Mouse (Mus musculus): Measurements from ENCODE around the gene Flt4. TPM values are rescaled to one million over a fixed set of nuclear protein-coding genes. Genes with fewer than 3 reads are reported as not detected.
A peak's percentile ranks its signal among the peaks of the same experiment; 100 is the strongest.

Gene Flt4
- polyA plus RNA-seq, 1 experiment from 2014 or later = 6.1 TPM

DNA sequence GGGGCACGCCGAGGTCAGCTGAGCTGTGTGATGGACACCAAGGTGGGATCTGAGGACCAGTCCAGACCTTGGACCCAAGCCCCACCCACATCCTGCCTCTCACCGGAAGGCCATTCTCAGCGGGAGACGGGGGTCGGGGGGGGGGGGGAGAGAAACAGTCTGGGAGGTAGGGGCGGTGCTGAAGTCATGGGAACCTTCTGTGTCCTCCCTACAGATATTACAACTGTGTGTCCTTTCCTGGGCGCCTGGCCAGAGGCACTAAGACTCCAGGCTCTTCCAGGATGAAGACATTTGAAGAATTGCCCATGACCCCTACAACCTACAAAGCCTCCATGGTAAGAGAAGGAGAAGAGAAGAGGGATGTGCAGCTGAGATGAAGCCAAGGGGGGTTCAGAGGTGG is 36.6 kb downstream of the Flt4 start:
- WGBS = 48% methylated on average over 8 of the region's 8 CpGs
- no peak for ATAC-seq (replicated peaks; ENCODE audit: insufficient number of reproducible peaks, insufficient read depth, low FRiP score, low read depth)

DNA sequence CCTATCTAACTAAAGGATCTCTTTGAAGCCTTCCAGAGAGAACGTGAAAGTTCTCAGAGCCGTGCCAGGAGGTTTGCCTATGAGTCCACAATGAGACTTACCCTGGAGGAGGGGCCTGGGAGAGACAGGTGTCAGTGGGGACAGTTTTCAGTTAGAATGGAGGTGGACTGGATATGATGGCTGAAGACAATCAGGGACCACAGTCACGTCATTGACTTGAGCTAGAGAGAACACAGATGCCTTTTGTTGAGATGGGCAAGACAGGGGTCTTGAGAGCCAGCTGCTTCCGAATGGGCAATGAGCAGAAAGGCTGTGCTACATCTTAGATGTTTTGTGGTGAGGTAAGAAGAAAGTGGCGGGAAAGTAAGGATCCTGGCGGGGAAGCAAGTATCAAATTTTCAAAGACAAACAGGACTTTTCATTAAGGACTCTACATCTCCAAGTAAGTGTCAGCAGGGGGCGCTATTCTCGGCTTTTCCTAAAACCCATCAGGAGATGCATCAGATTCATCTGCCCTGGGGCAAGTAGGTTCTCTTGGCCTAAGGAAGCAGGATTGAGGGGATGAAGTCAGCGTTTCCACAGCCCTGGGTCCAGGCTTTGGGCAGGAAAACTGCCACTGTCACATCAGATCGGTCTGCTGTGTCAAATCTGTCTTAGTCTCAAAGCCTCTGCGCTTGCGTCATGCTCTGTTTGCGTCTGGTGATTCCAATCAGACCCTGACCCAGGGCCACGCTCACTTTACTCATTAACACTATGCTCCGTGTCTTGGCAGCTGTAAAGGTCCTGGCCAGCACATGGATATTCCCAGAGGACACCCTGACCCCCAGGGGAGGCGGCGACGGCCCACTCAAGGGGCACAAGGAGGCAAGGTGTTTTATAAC is 41.3 kb downstream of the Flt4 start:
- H3K27ac ChIP-seq = no peak overlapping the region
- H3K4me2 ChIP-seq = no peak overlapping the region
- ATAC-seq (replicated peaks; ENCODE audit: insufficient number of reproducible peaks, insufficient read depth, low FRiP score, low read depth) = no peak
- no peaks in the 10 kb centered on the region for H3K36me3 ChIP-seq
- no peaks in the 10 kb centered on the region for H3K9me3 ChIP-seq (replicated peaks)
- WGBS = 42% methylated on average over 18 of the region's 18 CpGs
- peaks cover 25% of the 10 kb centered on the region for H3K4me1 ChIP-seq (replicated peaks)
- H3K9ac ChIP-seq = no peak overlapping the region
- H3K4me3 ChIP-seq = no peak overlapping the region
- H3K27me3 ChIP-seq = no peaks in the 10 kb centered on the region

More for the DNA sequence above, 36.6 kb downstream of the Flt4 start:
- H3K27ac ChIP-seq = no peak overlapping the region
- H3K36me3 ChIP-seq = no peaks in the 10 kb centered on the region
- H3K4me2 ChIP-seq = no peak overlapping the region
- H3K9me3 ChIP-seq (replicated peaks) = no peaks in the 10 kb centered on the region
- H3K27me3 ChIP-seq = no peaks in the 10 kb centered on the region
- no peak overlapping the region for H3K9ac ChIP-seq
- peaks cover 12% of the 10 kb centered on the region for H3K4me1 ChIP-seq (replicated peaks)
- no peak overlapping the region for H3K4me3 ChIP-seq

- H3K9me3 ChIP-seq (replicated peaks) = no peaks in the 10 kb centered on the region
- WGBS = 60% methylated on average over 16 of the region's 16 CpGs
- no peaks in the 10 kb centered on the region for H3K36me3 ChIP-seq
- H3K27ac ChIP-seq = no peak overlapping the region
- no peak overlapping the region for H3K4me3 ChIP-seq
- no peak overlapping the region for H3K4me2 ChIP-seq
- H3K4me1 ChIP-seq (replicated peaks) = peaks cover 19% of the 10 kb centered on the region
- H3K9ac ChIP-seq = no peak overlapping the region
- H3K27me3 ChIP-seq = no peaks in the 10 kb centered on the region
- ATAC-seq (replicated peaks; ENCODE audit: insufficient number of reproducible peaks, insufficient read depth, low FRiP score, low read depth) = no peak
Observed at GRCm38 (mm10) chr11:49650994-49651761, 42.1 kb downstream of the Flt4 start.

DNA sequence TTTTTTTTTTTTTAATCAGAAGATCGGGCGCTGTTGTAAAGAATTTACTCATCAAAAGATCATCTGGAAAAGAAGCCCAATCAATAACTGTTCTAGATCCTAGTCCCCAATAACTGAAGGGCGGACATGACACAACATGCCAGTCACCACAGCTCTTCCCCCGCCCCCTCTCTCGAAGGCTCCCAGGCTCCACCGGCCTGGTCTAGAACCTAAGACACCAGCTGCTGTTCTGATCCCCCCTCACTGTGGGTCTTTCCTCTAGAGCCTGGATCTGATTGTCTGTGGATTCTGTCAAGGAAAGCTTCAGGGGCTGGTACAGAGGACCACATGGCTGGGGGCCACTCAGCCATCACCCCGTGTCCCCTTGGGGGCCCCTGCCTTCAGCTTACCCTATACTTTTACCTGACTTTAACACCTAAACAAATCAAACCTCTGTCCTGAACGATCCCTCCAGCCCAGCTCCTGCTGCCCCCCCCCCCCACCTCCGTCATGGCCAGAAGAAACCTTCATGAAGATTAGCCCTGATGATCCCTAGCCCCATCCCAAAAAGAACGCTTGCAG is 42.8 kb downstream of the Flt4 start:
- H3K36me3 ChIP-seq = no peaks in the 10 kb centered on the region
- ATAC-seq (replicated peaks; ENCODE audit: insufficient number of reproducible peaks, insufficient read depth, low FRiP score, low read depth) = no peak
- no peak overlapping the region for H3K9ac ChIP-seq
- H3K27me3 ChIP-seq = no peaks in the 10 kb centered on the region
- H3K4me2 ChIP-seq = no peak overlapping the region
- WGBS = 81% methylated on average over 10 of the region's 10 CpGs
- peaks cover 16% of the 10 kb centered on the region for H3K4me1 ChIP-seq (replicated peaks)
- no peaks in the 10 kb centered on the region for H3K9me3 ChIP-seq (replicated peaks)
- no peak overlapping the region for H3K4me3 ChIP-seq
- no peak overlapping the region for H3K27ac ChIP-seq

- Histone ChIP-seq H3K9ac (no peak overlapping the region), H3K27ac (no peak overlapping the region), H3K4me3 (peak overlapping the region; percentile 17; the same call in 1 of the 2 replicates), H3K4me1 (replicated peaks) (peaks cover 17% of the 10 kb centered on the region), H3K36me3 (no peaks in the 10 kb centered on the region), H3K4me2 (peak overlapping the region; percentile 61), H3K9me3 (replicated peaks) (no peaks in the 10 kb centered on the region), H3K27me3 (no peaks in the 10 kb centered on the region)
- ATAC-seq (replicated peaks; ENCODE audit: insufficient number of reproducible peaks, insufficient read depth, low FRiP score, low read depth) = peak; percentile 64
- 21% methylated on average over 19 of the region's 19 CpGs for WGBS
Observed at GRCm38 (mm10) chr11:49652401-49653078, 43.5 kb downstream of the Flt4 start.

GRCm38 (mm10) chr11:49653079-49653408 is 44.0 kb downstream of the Flt4 start:
- peak; percentile 76 for ATAC-seq (replicated peaks; ENCODE audit: insufficient number of reproducible peaks, insufficient read depth, low FRiP score, low read depth)
- Histone ChIP-seq H3K4me3 (peak overlapping the region; percentile 17; the same call in 1 of the 2 replicates), H3K9me3 (replicated peaks) (no peaks in the 10 kb centered on the region), H3K4me2 (peak overlapping the region; percentile 61), H3K4me1 (replicated peaks) (peaks cover 22% of the 10 kb centered on the region), H3K27ac (no peak overlapping the region), H3K9ac (no peak overlapping the region), H3K36me3 (no peaks in the 10 kb centered on the region), H3K27me3 (no peaks in the 10 kb centered on the region)
- 25% methylated on average over 11 of the region's 11 CpGs for WGBS

- no peaks in the 10 kb centered on the region for H3K9me3 ChIP-seq (replicated peaks)
- no peak overlapping the region for H3K4me2 ChIP-seq
- no peak for ATAC-seq (replicated peaks; ENCODE audit: insufficient number of reproducible peaks, insufficient read depth, low FRiP score, low read depth)
- no peaks in the 10 kb centered on the region for H3K27me3 ChIP-seq
- H3K4me1 ChIP-seq (replicated peaks) = peaks cover 38% of the 10 kb centered on the region
- WGBS = 88% methylated on average over 5 of the region's 5 CpGs
- H3K36me3 ChIP-seq = no peaks in the 10 kb centered on the region
- H3K9ac ChIP-seq = no peak overlapping the region
- H3K4me3 ChIP-seq = no peak overlapping the region
- no peak overlapping the region for H3K27ac ChIP-seq
Observed at GRCm38 (mm10) chr11:49654651-49655050, 45.6 kb downstream of the Flt4 start.

DNA sequence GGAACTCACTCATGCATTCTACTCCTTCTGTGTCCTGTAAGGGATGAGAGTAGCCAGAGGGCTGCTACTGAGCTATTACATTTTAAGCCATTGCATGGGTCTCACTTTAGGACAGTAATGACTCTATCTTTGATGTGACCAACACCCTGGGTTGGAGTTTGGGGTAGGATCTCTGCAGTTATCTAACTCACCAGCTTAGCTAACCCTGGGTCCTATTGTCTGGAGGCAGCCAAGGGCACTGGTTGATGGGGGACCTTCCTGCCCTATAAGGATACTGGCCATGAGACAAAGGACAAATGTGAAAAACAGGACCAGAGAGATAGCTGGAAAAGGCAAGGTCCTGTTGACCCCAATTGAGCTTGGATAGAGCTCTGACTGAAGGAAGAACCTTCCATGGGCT is 46.4 kb downstream of the Flt4 start:
- Histone ChIP-seq H3K9ac (no peak overlapping the region), H3K4me3 (no peak overlapping the region), H3K36me3 (no peaks in the 10 kb centered on the region), H3K4me2 (no peak overlapping the region), H3K27me3 (no peaks in the 10 kb centered on the region), H3K4me1 (replicated peaks) (peaks cover 38% of the 10 kb centered on the region), H3K27ac (no peak overlapping the region), H3K9me3 (replicated peaks) (no peaks in the 10 kb centered on the region)
- no peak for ATAC-seq (replicated peaks; ENCODE audit: insufficient number of reproducible peaks, insufficient read depth, low FRiP score, low read depth)

DNA sequence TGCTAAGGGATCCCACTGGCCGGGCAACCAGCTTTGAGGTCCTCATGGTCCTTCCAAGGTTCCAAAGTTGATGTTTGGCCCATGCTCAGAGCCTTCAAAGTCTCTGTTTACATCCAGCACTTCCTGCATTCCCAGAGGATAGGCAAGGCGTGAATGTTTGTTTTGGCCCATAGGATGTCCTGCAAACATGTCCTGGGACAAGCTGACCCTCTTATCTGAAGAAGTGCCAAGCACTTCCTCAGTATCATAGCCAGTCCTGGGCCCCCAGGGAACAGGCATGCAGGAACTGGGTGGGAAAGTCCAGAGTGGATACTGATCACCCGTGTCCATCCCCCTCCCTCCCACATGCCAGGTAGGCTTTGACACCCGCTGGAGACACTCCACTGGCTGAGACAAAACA is 49.0 kb downstream of the Flt4 start:
- peak; percentile 47; the same call in 1 of the 2 replicates for ATAC-seq (replicated peaks; ENCODE audit: insufficient number of reproducible peaks, insufficient read depth, low FRiP score, low read depth)
- Histone ChIP-seq H3K36me3 (no peaks in the 10 kb centered on the region), H3K27ac (peak overlapping the region; percentile 72), H3K27me3 (no peaks in the 10 kb centered on the region), H3K4me2 (no peak overlapping the region), H3K4me1 (replicated peaks) (peaks cover 27% of the 10 kb centered on the region), H3K9me3 (replicated peaks) (no peaks in the 10 kb centered on the region), H3K9ac (no peak overlapping the region), H3K4me3 (no peak overlapping the region)
- WGBS = 43% methylated on average over 4 of the region's 4 CpGs

DNA sequence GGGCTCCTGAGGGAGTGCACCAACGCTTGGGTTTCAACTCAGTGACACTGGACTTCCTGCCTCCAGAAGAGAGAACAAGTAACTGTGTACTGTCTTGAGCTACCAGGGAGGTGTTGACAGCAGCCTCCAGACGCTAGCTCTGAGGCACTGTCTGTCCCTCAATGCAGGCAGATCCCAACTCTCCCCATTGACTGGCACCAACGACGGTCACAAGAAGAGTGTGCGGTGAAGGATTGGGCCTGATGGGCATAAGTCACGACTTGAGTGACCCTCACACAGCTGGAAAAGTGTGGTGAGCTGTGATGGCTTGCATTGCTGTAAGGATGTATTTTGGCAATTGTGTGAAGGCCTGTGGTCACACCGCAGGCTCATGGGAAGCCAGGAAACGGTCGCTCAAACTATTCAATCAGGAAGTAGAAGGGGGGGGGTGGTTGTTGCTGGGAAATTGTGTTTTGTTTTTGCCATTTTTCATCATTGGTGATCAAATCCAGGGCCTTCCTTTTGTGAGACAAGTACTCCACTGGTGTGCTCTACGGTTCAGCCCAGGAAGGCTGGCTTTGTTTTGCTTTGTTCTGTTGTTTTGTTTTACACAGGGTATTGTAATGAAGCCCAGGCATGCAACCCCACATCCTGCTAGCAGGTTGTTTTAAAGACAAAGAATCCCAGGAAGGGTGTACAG is 49.9 kb downstream of the Flt4 start:
- 26% methylated on average over 10 of the region's 10 CpGs for WGBS
- Histone ChIP-seq H3K9me3 (replicated peaks) (no peaks in the 10 kb centered on the region), H3K4me1 (replicated peaks) (peaks cover 24% of the 10 kb centered on the region), H3K9ac (no peak overlapping the region), H3K4me2 (no peak overlapping the region), H3K36me3 (no peaks in the 10 kb centered on the region), H3K27me3 (no peaks in the 10 kb centered on the region), H3K27ac (peak overlapping the region; percentile 72), H3K4me3 (no peak overlapping the region)
- peak; percentile 59 for ATAC-seq (replicated peaks; ENCODE audit: insufficient number of reproducible peaks, insufficient read depth, low FRiP score, low read depth)

- H3K36me3 ChIP-seq = no peaks in the 10 kb centered on the region
Observed at GRCm38 (mm10) chr11:49659470-49659799, 50.4 kb downstream of the Flt4 start.

More at GRCm38 (mm10) chr11:49659470-49659799, 50.4 kb downstream of the Flt4 start:
- no peaks in the 10 kb centered on the region for H3K9me3 ChIP-seq (replicated peaks)
- no peak overlapping the region for H3K4me2 ChIP-seq
- ATAC-seq (replicated peaks; ENCODE audit: insufficient number of reproducible peaks, insufficient read depth, low FRiP score, low read depth) = no peak
- H3K4me3 ChIP-seq = no peak overlapping the region
- peaks cover 24% of the 10 kb centered on the region for H3K4me1 ChIP-seq (replicated peaks)
- H3K27me3 ChIP-seq = no peaks in the 10 kb centered on the region
- 69% methylated on average over 7 of the region's 7 CpGs for WGBS
- H3K9ac ChIP-seq = no peak overlapping the region
- peak overlapping the region; percentile 72 for H3K27ac ChIP-seq

Measured in heart, embryonic 15.5 days (tissue).